Mouse (Mus musculus) forebrain, embryonic 15.5 days (tissue): Measurements from ENCODE around the gene Usp10. TPM values are rescaled to one million over a fixed set of nuclear protein-coding genes. Genes with fewer than 3 reads are reported as not detected.

Experiments used
- ATAC-seq: fragments of 200-750 bp; cut with Nextera tagmentation; replicated peaks from 2 replicates; pipeline ENCODE4 v1.8.0; 2017; ENCODE audit warnings: mild to moderate bottlenecking, moderate TSS enrichment, moderate library complexity
- H3K27ac ChIP-seq: fragments of 300-500 bp; sonication (generic); replicated peaks from 2 replicates; pipeline ENCODE4 v1.5.1; 2015; ENCODE audit warnings: mild to moderate bottlenecking, inconsistent platforms
- H3K27me3 ChIP-seq: fragments of 300-500 bp; sonication (generic); 2 replicates; pipeline ENCODE4 v1.6.1; 2015; ENCODE audit warnings: inconsistent platforms
- H3K36me3 ChIP-seq: fragments of 300-500 bp; sonication (generic); 2 replicates; pipeline ENCODE4 v1.6.1; 2015; ENCODE audit warnings: mild to moderate bottlenecking, inconsistent platforms
- H3K4me1 ChIP-seq: fragments of 300-500 bp; sonication (generic); 2 replicates; pipeline ENCODE4 v1.6.1; 2015; ENCODE audit warnings: inconsistent platforms
- H3K4me2 ChIP-seq: fragments of 300-500 bp; sonication (generic); replicated peaks from 2 replicates; pipeline ENCODE4 v1.6.1; 2015; ENCODE audit warnings: mild to moderate bottlenecking, inconsistent platforms
- H3K4me3 ChIP-seq: fragments of 300-500 bp; sonication (generic); 2 replicates; pipeline ENCODE4 v1.5.1; 2015; ENCODE audit warnings: mild to moderate bottlenecking, inconsistent platforms
- H3K9ac ChIP-seq: fragments of 300-500 bp; sonication (generic); replicated peaks from 2 replicates; pipeline ENCODE4 v1.6.1; 2015; ENCODE audit warnings: mild to moderate bottlenecking, inconsistent platforms
- H3K9me3 ChIP-seq: fragments of 300-500 bp; sonication (generic); 2 replicates; pipeline ENCODE4 v1.6.1; 2016; ENCODE audit warnings: inconsistent platforms
- WGBS: fragments of 180-500 bp; shearing (Covaris S2); methylation state at CpG from one replicate; pipeline ENCODE4 v1.1.7; 2015; ENCODE audit warnings: mixed read lengths; 5-methylcytosine and 5-hydroxymethylcytosine counted together
- polyA plus RNA-seq: library from polyadenylated mRNA; unstranded; fragments of >200 nt; fragmentation: Nextera tagmentation; extraction: Ambion mirVana; gene quantifications from 2 replicates; pipeline ENCODE4 v1.2.1, GENCODE M21; 2015

Gene Usp10
- polyA plus RNA-seq, 1 experiment from 2014 or later, result 143 TPM

DNA sequence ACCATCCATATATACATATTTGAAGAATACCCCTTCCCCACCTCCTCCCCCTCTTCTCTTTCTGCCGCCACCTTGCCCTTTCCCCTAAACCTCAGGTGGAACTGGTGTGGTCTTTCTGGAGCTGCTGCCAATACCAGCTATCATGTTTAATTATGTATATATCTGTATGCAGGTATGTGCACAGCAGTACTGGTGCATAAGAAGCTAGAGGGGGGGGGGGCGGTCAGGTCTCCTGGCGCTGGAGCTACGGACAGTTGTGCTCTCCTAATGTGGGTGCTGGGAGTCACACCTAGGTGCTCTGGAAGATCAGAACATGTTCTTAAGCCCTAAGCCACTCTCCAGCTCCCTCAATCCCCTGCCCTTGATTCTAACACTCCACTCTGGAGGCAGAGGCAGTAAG lies 13.1 kb upstream of the Usp10 start:
- no peaks in the 10 kb centered on the region for H3K36me3 ChIP-seq
- H3K4me2 ChIP-seq, result no peak overlapping the region
- 82% methylated on average over 4 of the region's 4 CpGs for WGBS
- no peaks in the 10 kb centered on the region for H3K4me1 ChIP-seq
- H3K27ac ChIP-seq, result no peak overlapping the region
- ATAC-seq, result no peak
- no peaks in the 10 kb centered on the region for H3K9me3 ChIP-seq
- H3K4me3 ChIP-seq, result no peak overlapping the region
- peaks cover 18% of the 10 kb centered on the region for H3K27me3 ChIP-seq
- no peak overlapping the region for H3K9ac ChIP-seq

- Histone ChIP-seq H3K36me3 (no peaks in the 10 kb centered on the region), H3K4me3 (no peak overlapping the region), H3K9ac (no peak overlapping the region), H3K27me3 (peaks cover 18% of the 10 kb centered on the region), H3K27ac (no peak overlapping the region), H3K4me1 (no peaks in the 10 kb centered on the region), H3K9me3 (no peaks in the 10 kb centered on the region), H3K4me2 (no peak overlapping the region)
- no peak for ATAC-seq
- 26% methylated on average over 13 of the region's 13 CpGs for WGBS
Measured at GRCm38 (mm10) chr8:119897933-119898332, 12.2 kb upstream of the Usp10 start.

DNA sequence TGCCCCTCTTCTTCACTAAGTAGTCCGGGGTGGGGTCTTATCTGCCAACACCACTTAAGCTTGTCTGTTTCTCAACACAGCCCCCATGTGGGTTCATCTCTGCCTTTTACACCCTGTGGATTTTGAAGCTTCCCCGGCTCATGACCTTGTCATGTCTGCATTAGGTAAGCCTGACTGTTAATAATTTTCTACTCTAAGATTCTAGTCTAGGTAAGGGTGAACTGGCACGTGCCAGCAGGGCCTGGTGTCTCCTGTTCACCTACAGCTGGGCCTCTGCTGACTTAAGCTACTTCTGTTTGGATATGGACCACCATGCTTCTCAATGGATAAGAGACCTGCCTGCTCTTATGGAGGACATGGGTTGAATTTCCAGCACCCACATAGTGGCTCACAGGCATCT lies 8.8 kb upstream of the Usp10 start:
- peaks cover 18% of the 10 kb centered on the region for H3K27me3 ChIP-seq
- H3K4me2 ChIP-seq, result no peak overlapping the region
- no peak overlapping the region for H3K9ac ChIP-seq
- H3K4me3 ChIP-seq, result no peak overlapping the region
- H3K9me3 ChIP-seq, result no peaks in the 10 kb centered on the region
- H3K36me3 ChIP-seq, result no peaks in the 10 kb centered on the region
- H3K27ac ChIP-seq, result no peak overlapping the region
- 85% methylated on average over 3 of the region's 3 CpGs for WGBS
- no peak for ATAC-seq
- no peaks in the 10 kb centered on the region for H3K4me1 ChIP-seq

DNA sequence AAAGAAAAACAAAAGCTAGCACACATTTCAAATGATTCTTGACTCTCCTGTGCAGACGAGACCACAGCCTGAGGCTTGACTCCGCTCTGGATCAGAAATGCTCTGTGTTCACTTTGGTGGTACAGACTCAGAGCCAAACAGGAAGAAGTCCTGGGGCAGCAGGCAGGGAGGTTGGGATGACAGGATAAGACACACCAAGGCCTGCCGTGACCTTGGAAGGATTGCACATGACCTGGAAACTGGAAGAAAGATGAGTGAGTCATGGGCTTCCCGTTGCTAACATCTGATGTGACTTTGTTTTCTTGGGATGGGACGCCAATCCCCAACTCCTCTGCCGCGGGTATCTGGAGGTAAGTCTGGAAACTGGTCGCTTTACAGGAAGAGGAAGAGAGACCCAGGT lies 8.2 kb upstream of the Usp10 start:
- H3K4me3 ChIP-seq, result no peak overlapping the region
- H3K9ac ChIP-seq, result no peak overlapping the region
- peaks cover 17% of the 10 kb centered on the region for H3K27me3 ChIP-seq
- no peaks in the 10 kb centered on the region for H3K9me3 ChIP-seq
- no peaks in the 10 kb centered on the region for H3K4me1 ChIP-seq
- no peaks in the 10 kb centered on the region for H3K36me3 ChIP-seq
- 78% methylated on average over 8 of the region's 8 CpGs for WGBS
- no peak for ATAC-seq
- H3K27ac ChIP-seq, result no peak overlapping the region
- H3K4me2 ChIP-seq, result no peak overlapping the region

GRCm38 (mm10) chr8:119904323-119904911 lies 5.7 kb upstream of the Usp10 start:
- H3K27me3 ChIP-seq, result no peaks in the 10 kb centered on the region
- no peak overlapping the region for H3K4me3 ChIP-seq
- H3K36me3 ChIP-seq, result no peaks in the 10 kb centered on the region
- H3K9ac ChIP-seq, result no peak overlapping the region
- no peak overlapping the region for H3K27ac ChIP-seq
- WGBS, result 63% methylated on average over 12 of the region's 12 CpGs
- no peaks in the 10 kb centered on the region for H3K4me1 ChIP-seq
- ATAC-seq, result no peak
- no peaks in the 10 kb centered on the region for H3K9me3 ChIP-seq
- H3K4me2 ChIP-seq, result no peak overlapping the region

- Histone ChIP-seq H3K4me3 (peak within 1 kb of the TSS; percentile 73), H3K9ac (peak within 1 kb of the TSS; percentile 88), H3K4me1 (peaks cover 45% of the 10 kb centered on the region), H3K36me3 (no peaks in the 10 kb centered on the region), H3K4me2 (peak within 1 kb of the TSS; percentile 66), H3K27ac (peak within 1 kb of the TSS; percentile 94), H3K27me3 (no peaks in the 10 kb centered on the region), H3K9me3 (no peaks in the 10 kb centered on the region)
- WGBS, result under 1% methylated on average over 85 of the region's 97 CpGs
- peak; percentile 95 for ATAC-seq
Measured at GRCm38 (mm10) chr8:119910547-119911257, 542 bp downstream of the Usp10 start, which contains the start of gene Gm20388. TSS of gene Gm20388 (plus strand) at chr8:119910841.

- peaks cover 50% of the 10 kb centered on the region for H3K4me1 ChIP-seq
- under 1% methylated on average over 30 of the region's 30 CpGs for WGBS
- peak; percentile 62 for ATAC-seq
Measured at GRCm38 (mm10) chr8:119911258-119911962, 1.2 kb downstream of the Usp10 start.

GRCm38 (mm10) chr8:119912643-119913042 lies 2.5 kb downstream of the Usp10 start:
- Histone ChIP-seq H3K27ac (no peak overlapping the region), H3K9me3 (no peaks in the 10 kb centered on the region), H3K4me1 (peaks cover 56% of the 10 kb centered on the region), H3K36me3 (no peaks in the 10 kb centered on the region), H3K27me3 (no peaks in the 10 kb centered on the region), H3K4me3 (peak overlapping the region; percentile 73), H3K9ac (0 out of 2 replicates have a peak overlapping the region, but pooled peaks have one; percentile 88), H3K4me2 (peak overlapping the region; percentile 66)
- 45% methylated on average over 6 of the region's 6 CpGs for WGBS
- no peak for ATAC-seq

More at GRCm38 (mm10) chr8:119911258-119911962, 1.2 kb downstream of the Usp10 start:
- H3K9ac ChIP-seq, result peak overlapping the region; percentile 88
- H3K4me3 ChIP-seq, result peak overlapping the region; percentile 73
- no peaks in the 10 kb centered on the region for H3K9me3 ChIP-seq
- H3K27me3 ChIP-seq, result no peaks in the 10 kb centered on the region
- no peaks in the 10 kb centered on the region for H3K36me3 ChIP-seq
- peak overlapping the region; percentile 66 for H3K4me2 ChIP-seq
- H3K27ac ChIP-seq, result peak overlapping the region; percentile 94

GRCm38 (mm10) chr8:119913181-119913580 lies 3.0 kb downstream of the Usp10 start:
- no peaks in the 10 kb centered on the region for H3K36me3 ChIP-seq
- H3K9me3 ChIP-seq, result no peaks in the 10 kb centered on the region
- WGBS, result 69% methylated on average over 3 of the region's 3 CpGs
- no peaks in the 10 kb centered on the region for H3K27me3 ChIP-seq
- H3K4me1 ChIP-seq, result peaks cover 56% of the 10 kb centered on the region
- no peak overlapping the region for H3K4me3 ChIP-seq
- H3K9ac ChIP-seq, result 0 out of 2 replicates have a peak overlapping the region, but pooled peaks have one; percentile 88
- no peak overlapping the region for H3K27ac ChIP-seq
- H3K4me2 ChIP-seq, result peak overlapping the region; percentile 66; the same call in 1 of the 2 replicates
- ATAC-seq, result no peak

GRCm38 (mm10) chr8:119914161-119914560 lies 4.0 kb downstream of the Usp10 start:
- no peak for ATAC-seq
- H3K27me3 ChIP-seq, result no peaks in the 10 kb centered on the region
- WGBS, result 63% methylated on average over 2 of the region's 2 CpGs

GRCm38 (mm10) chr8:119915298-119915697 lies 5.1 kb downstream of the Usp10 start:
- Histone ChIP-seq H3K27ac (no peak overlapping the region), H3K27me3 (no peaks in the 10 kb centered on the region), H3K4me1 (peaks cover 51% of the 10 kb centered on the region), H3K9ac (no peak overlapping the region), H3K36me3 (no peaks in the 10 kb centered on the region), H3K4me2 (no peak overlapping the region), H3K9me3 (no peaks in the 10 kb centered on the region), H3K4me3 (no peak overlapping the region)
- ATAC-seq, result no peak
- 88% methylated on average over 4 of the region's 4 CpGs for WGBS

More at GRCm38 (mm10) chr8:119914161-119914560, 4.0 kb downstream of the Usp10 start:
- H3K9ac ChIP-seq, result no peak overlapping the region
- no peak overlapping the region for H3K4me2 ChIP-seq
- no peak overlapping the region for H3K4me3 ChIP-seq
- H3K27ac ChIP-seq, result no peak overlapping the region
- H3K36me3 ChIP-seq, result no peaks in the 10 kb centered on the region
- H3K9me3 ChIP-seq, result no peaks in the 10 kb centered on the region
- peaks cover 56% of the 10 kb centered on the region for H3K4me1 ChIP-seq

- WGBS, result 83% methylated on average over 16 of the region's 16 CpGs
- H3K27me3 ChIP-seq, result no peaks in the 10 kb centered on the region
- no peak for ATAC-seq
- H3K9ac ChIP-seq, result no peak overlapping the region
- no peak overlapping the region for H3K4me2 ChIP-seq
- H3K4me1 ChIP-seq, result peaks cover 50% of the 10 kb centered on the region
- H3K9me3 ChIP-seq, result no peaks in the 10 kb centered on the region
- H3K27ac ChIP-seq, result no peak overlapping the region
- H3K4me3 ChIP-seq, result no peak overlapping the region
- H3K36me3 ChIP-seq, result no peaks in the 10 kb centered on the region
Measured at GRCm38 (mm10) chr8:119916237-119916892, 6.2 kb downstream of the Usp10 start.
